ENCODE assay signal across 10 mouse cellular contexts in the genomic region with DNA sequence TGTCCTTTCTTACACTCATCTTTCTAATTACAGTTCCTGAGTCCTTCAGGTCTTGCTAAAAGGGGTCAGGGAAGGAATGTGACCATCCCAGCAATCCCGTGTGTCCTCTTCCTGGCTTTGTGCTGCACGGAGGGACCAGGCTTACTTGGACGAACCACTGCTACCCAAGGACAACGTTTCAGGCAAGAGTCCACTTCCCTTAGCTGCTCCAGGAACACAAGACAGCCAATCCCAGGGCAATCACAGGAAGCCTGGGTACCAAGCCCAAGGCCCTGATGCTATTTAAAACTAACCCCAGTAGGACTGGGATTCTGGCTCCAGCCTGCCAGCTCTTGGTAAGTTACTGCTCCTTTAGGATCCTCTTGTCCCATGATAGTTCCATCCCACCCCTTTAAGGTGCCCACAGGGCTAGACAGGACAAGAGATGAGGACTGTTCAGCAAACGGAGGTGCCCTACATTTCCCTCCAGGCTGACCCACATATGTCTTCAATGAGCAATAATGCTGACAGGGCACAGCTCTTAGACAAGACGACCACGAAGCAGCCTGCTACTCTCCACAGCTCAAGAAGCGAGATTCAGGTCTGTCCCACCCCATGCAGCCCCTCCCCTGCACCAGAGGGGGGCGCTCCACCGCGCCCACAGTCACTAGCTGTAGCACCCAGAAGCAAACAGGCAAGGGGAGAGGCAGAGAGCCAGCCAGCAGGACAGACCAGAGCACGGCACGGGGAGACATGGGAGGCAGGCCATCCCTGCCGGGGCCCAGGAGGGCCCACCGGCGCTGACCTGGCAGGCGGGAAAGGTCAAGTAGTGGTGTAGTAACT.
DNase-seq lines count a peak whose midpoint lies in the region; ATAC-seq and TF ChIP-seq lines count a peak whose summit lies in the region.
"Had no signal": no experiment of that assay in that cellular context is flagged by ENCODE, and none has a peak within 500 bp of the region (broad histone marks: within the 10 kb centered on the region; RNA-seq: fewer than 3 reads in every experiment).

No protein-coding gene starts in this region.

- TF ChIP-seq POLR2A in ES-Bruce4 (IDR thresholded peaks at IDR 0.05; ENCODE audit: insufficient read depth, low read length): no peak
- no peak for TF ChIP-seq POLR2A in MEL (IDR thresholded peaks at IDR 0.05; ENCODE audit: control insufficient read depth in 1 of 2, insufficient read depth in 1 of 2, low read depth in 1 of 2, low read length in 2 of 2, poor library complexity in 1 of 2)

- H3K79me2 ChIP-seq in MEL (ENCODE audit: control insufficient read depth, insufficient read depth, low read length, poor library complexity): no peaks in the 10 kb centered on the region

- TF ChIP-seq RAD21 in MEL (IDR thresholded peaks at IDR 0.05; ENCODE audit: low read depth, low read length): no peak; the same call in 1 of the 2 replicates

- DNase-seq in intestine, embryonic 14.5 days (ENCODE audit: low spot score): no peak
- peak; percentile 18 for DNase-seq in MEL (ENCODE audit: low read depth, low spot score)
- DNase-seq in spleen, postnatal 10 days (ENCODE audit: low spot score in 2 of 2): no peak
- no peak for DNase-seq in T-cell, adult 2 months (ENCODE audit: low spot score)
- DNase-seq: layer of hippocampus, postnatal 36 days had no signal

- no peak overlapping the region for H3K4me2 ChIP-seq in intestine, embryonic 14.5 days (ENCODE audit: low read length)
- H3K4me2 ChIP-seq in intestine, embryonic 15.5 days (replicated peaks): no peak overlapping the region
- H3K4me2 ChIP-seq in intestine, postnatal 0 days (replicated peaks; ENCODE audit: low read depth): no peak overlapping the region
- H3K4me2 ChIP-seq: hindbrain, embryonic 12.5 days had no signal

- no peaks in the 10 kb centered on the region for H3K9me3 ChIP-seq in intestine, embryonic 14.5 days (ENCODE audit: control insufficient read depth, low read length)
- no peaks in the 10 kb centered on the region for H3K9me3 ChIP-seq in intestine, embryonic 15.5 days
- no peaks in the 10 kb centered on the region for H3K9me3 ChIP-seq in ES-Bruce4 (replicated peaks; ENCODE audit: control insufficient read depth, insufficient read depth, low read length, poor library complexity, severe bottlenecking)
- H3K9me3 ChIP-seq in MEL (replicated peaks; ENCODE audit: insufficient read depth, low read length): no peaks in the 10 kb centered on the region
- H3K9me3 ChIP-seq in intestine, postnatal 0 days (ENCODE audit: control insufficient read depth): no peaks in the 10 kb centered on the region
- H3K9me3 ChIP-seq: hindbrain, embryonic 12.5 days had no signal

- WGBS in intestine, embryonic 14.5 days: 62% methylated on average over 17 of the region's 17 CpGs
- 66% methylated on average over 17 of the region's 17 CpGs for WGBS in intestine, embryonic 15.5 days
- WGBS in intestine, postnatal 0 days: 65% methylated on average over 17 of the region's 17 CpGs

- no peaks in the 10 kb centered on the region for H3K27me3 ChIP-seq in intestine, embryonic 14.5 days (replicated peaks; ENCODE audit: control insufficient read depth, insufficient read depth, low read length)
- H3K27me3 ChIP-seq in intestine, embryonic 15.5 days (replicated peaks): no peaks in the 10 kb centered on the region
- H3K27me3 ChIP-seq in ES-Bruce4 (ENCODE audit: control insufficient read depth, insufficient read depth, low read length, poor library complexity, severe bottlenecking) (no peaks in the 10 kb centered on the region), MEL (ENCODE audit: control insufficient read depth in 1 of 2, insufficient read depth in 2 of 2, low read length in 2 of 2) (no peaks in the 10 kb centered on the region)
- no peaks in the 10 kb centered on the region for H3K27me3 ChIP-seq in intestine, postnatal 0 days (replicated peaks; ENCODE audit: control insufficient read depth, insufficient read depth, low read length)
- H3K27me3 ChIP-seq: hindbrain, embryonic 12.5 days had no signal

- 0 out of 2 replicates have a peak, but pooled peaks have one; percentile 47 for ATAC-seq in intestine, embryonic 14.5 days (replicated peaks; ENCODE audit: low FRiP score, low TSS enrichment, low read depth)
- no peak for ATAC-seq in intestine, embryonic 15.5 days
- ATAC-seq in intestine, postnatal 0 days: no peak
- ATAC-seq: activated CD4-positive, CD25-positive, alpha-beta regulatory T cell, adult 4 months had no signal

- TF ChIP-seq EP300 in ES-Bruce4 (IDR thresholded peaks at IDR 0.05; ENCODE audit: insufficient read depth, low read depth, low read length) (no peak), MEL (IDR thresholded peaks at IDR 0.05; ENCODE audit: low read depth in 1 of 2, low read length in 2 of 2) (no peak)

- H3K36me3 ChIP-seq in intestine, embryonic 14.5 days (ENCODE audit: control insufficient read depth, insufficient read depth, low read length): 0 out of 2 replicates have a peak, but pooled peaks cover 4% of the 10 kb centered on the region
- no peaks in the 10 kb centered on the region for H3K36me3 ChIP-seq in intestine, embryonic 15.5 days
- H3K36me3 ChIP-seq in ES-Bruce4 (ENCODE audit: control insufficient read depth, insufficient read depth, low read length, poor library complexity, severe bottlenecking) (peaks cover 14% of the 10 kb centered on the region), MEL (ENCODE audit: control insufficient read depth in 1 of 2, insufficient read depth in 2 of 2, low read length in 2 of 2) (no peaks in the 10 kb centered on the region)
- H3K36me3 ChIP-seq in intestine, postnatal 0 days (ENCODE audit: control insufficient read depth, insufficient read depth): peaks cover 47% of the 10 kb centered on the region

- peak; percentile 80 for TF ChIP-seq CTCF in ES-Bruce4 (IDR thresholded peaks at IDR 0.05; ENCODE audit: low read depth, low read length)
- peak; percentile 33 to 70 (median 46) for TF ChIP-seq CTCF in MEL (IDR thresholded peaks at IDR 0.05 in 2 of 3, conservative IDR thresholded peaks at IDR 0.05 in 1 of 3; ENCODE audit: control insufficient read depth in 1 of 3, insufficient read depth in 1 of 3, low read depth in 2 of 3, low read length in 3 of 3, poor library complexity in 1 of 3, severe bottlenecking in 1 of 3)
- peak; percentile 47; the same call in 1 of the 2 replicates for TF ChIP-seq CTCF in intestine, postnatal 0 days (IDR thresholded peaks at IDR 0.05; ENCODE audit: low read depth)

- H3K4me1 ChIP-seq in intestine, embryonic 14.5 days (replicated peaks; ENCODE audit: control insufficient read depth, insufficient read depth, low read length): no peaks in the 10 kb centered on the region
- no peaks in the 10 kb centered on the region for H3K4me1 ChIP-seq in intestine, embryonic 15.5 days (replicated peaks)
- H3K4me1 ChIP-seq in ES-Bruce4 (ENCODE audit: control insufficient read depth, insufficient read depth, low read length) (no peaks in the 10 kb centered on the region), MEL (ENCODE audit: control insufficient read depth in 1 of 2, insufficient read depth in 2 of 2, low read length in 2 of 2) (no peaks in the 10 kb centered on the region)
- H3K4me1 ChIP-seq in intestine, postnatal 0 days (replicated peaks; ENCODE audit: control insufficient read depth, insufficient read depth, low read length): no peaks in the 10 kb centered on the region
- H3K4me1 ChIP-seq: hindbrain, embryonic 12.5 days had no signal

- H3K9ac ChIP-seq in intestine, embryonic 14.5 days (ENCODE audit: low read length): no peak overlapping the region
- H3K9ac ChIP-seq in intestine, embryonic 15.5 days: no peak overlapping the region
- no peak overlapping the region for H3K9ac ChIP-seq in ES-Bruce4 (ENCODE audit: low read depth, poor library complexity, severe bottlenecking)
- no peak overlapping the region for H3K9ac ChIP-seq in MEL (ENCODE audit: control insufficient read depth, low read depth, low read length, poor library complexity, severe bottlenecking)
- H3K9ac ChIP-seq in intestine, postnatal 0 days (ENCODE audit: low read depth, low read length): no peak overlapping the region
- H3K9ac ChIP-seq: hindbrain, embryonic 12.5 days had no signal

- no peak overlapping the region for H3K4me3 ChIP-seq in intestine, embryonic 14.5 days (ENCODE audit: low read depth, low read length)
- H3K4me3 ChIP-seq in intestine, embryonic 15.5 days (replicated peaks): no peak overlapping the region
- H3K4me3 ChIP-seq in ES-Bruce4 (ENCODE audit: low read depth, low read length) (peak overlapping the region; percentile 11), MEL (ENCODE audit: control insufficient read depth in 1 of 2, insufficient read depth in 1 of 2, low read depth in 2 of 2, low read length in 2 of 2) (no peak overlapping the region)
- H3K4me3 ChIP-seq in intestine, postnatal 0 days (ENCODE audit: low read depth, low read length): no peak overlapping the region
- H3K4me3 ChIP-seq: hindbrain, embryonic 12.5 days had no signal

- no peak overlapping the region for H3K27ac ChIP-seq in intestine, embryonic 14.5 days (ENCODE audit: low read depth)
- no peak overlapping the region for H3K27ac ChIP-seq in intestine, embryonic 15.5 days
- no peak overlapping the region for H3K27ac ChIP-seq in ES-Bruce4 (ENCODE audit: insufficient read depth, low read length)
- H3K27ac ChIP-seq in MEL (ENCODE audit: control insufficient read depth, low read depth, low read length): no peak overlapping the region
- H3K27ac ChIP-seq in intestine, postnatal 0 days (ENCODE audit: low read depth, low read length): no peak overlapping the region
- H3K27ac ChIP-seq: hindbrain, embryonic 12.5 days had no signal

TF ChIP-seq in MEL, 35 proteins besides CTCF, POLR2A, EP300 and RAD21:
- TF ChIP-seq JUND (IDR thresholded peaks at IDR 0.05; ENCODE audit: low read depth, low read length) (no peak), MYB (IDR thresholded peaks at IDR 0.05; ENCODE audit: low read depth, low read length) (no peak), POLR2AphosphoS5 (IDR thresholded peaks at IDR 0.05; ENCODE audit: borderline replicate concordance, low read depth, low read length) (no peak)
